Mouse (Mus musculus): ENCODE results near the gene Mitf.
A peak's percentile ranks its signal among the peaks of the same experiment; 100 is the strongest.

Mitf gene

DNA sequence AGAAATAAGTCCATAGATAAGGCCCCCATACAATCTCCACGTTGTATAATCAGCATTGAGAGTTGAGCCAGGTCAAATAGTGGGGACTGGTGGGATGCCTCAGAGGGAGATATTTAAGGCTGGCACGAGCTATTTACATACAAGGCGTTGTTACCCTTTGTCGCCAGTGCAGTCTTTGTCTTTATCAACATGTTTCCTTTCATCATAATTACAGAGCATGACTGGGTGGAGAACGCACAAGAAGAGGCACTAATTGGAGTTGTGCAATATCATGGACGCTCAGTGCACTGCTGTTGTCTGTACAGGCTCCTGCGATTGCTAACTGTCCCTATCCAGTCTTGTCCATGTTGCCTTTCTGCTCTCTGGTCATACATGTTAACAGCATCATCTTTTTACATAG is 15.0 kb downstream of the Mitf start:
- no peak for DNase-seq (ENCODE audit: low read depth, low spot score)

DNA sequence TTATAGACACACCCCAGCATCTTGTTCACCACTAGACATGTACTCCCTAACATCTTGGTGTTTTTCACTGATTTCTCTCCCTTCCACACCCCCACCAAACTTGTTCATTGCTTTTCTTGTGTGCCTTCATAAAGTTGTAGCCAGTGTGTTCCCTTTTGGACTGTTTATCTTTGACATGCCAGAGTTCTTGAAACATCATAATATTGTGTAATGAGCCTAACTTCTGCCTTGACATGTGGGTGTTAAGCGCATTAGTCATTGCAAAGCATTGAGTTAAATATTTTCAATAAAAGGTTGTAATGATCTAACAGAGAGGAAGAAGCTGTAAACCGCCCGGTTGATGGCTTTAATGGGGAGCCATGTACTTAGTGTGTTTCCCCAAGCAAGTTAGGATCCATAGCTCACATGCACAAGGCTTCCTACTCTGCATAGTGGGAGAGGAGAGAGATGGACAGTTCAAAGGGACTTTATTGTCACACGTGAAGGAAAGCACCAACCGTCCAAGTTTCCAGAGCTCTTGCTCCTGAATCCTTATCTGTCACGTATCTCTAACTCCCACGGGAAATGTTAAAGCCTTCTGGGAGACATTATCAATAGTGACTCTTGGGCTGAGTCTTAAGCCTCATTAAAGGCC is 19.9 kb downstream of the Mitf start:
- DNase-seq (ENCODE audit: low read depth, low spot score): no peak

- DNase-seq (ENCODE audit: low read depth, low spot score): no peak
Measured at GRCm38 (mm10) chr6:97828021-97828420, 21.2 kb downstream of the Mitf start.

GRCm38 (mm10) chr6:97828822-97829719 is 22.2 kb downstream of the Mitf start:
- DNase-seq (ENCODE audit: low read depth, low spot score): peak; percentile 36

DNA sequence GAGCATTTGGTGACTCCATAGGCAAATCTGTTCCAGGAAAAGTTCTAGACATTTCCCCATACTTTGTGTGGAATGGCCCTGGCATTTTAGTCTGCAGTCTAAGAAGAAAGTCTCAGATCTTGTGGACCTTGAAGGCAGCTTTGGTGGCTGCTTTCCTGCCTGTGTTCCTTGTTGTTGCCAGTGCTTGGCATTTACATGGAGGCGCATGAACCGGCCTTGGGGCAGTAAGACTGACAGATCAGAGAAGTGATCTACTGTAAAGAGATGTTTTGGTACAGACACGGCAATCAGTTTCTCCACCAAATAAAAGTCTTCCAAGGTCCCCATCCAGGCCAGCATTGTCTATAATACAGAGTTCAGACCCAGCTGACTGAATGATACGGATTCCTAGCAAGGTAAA is 25.6 kb downstream of the Mitf start:
- no peak for DNase-seq (ENCODE audit: low read depth, low spot score)

DNA sequence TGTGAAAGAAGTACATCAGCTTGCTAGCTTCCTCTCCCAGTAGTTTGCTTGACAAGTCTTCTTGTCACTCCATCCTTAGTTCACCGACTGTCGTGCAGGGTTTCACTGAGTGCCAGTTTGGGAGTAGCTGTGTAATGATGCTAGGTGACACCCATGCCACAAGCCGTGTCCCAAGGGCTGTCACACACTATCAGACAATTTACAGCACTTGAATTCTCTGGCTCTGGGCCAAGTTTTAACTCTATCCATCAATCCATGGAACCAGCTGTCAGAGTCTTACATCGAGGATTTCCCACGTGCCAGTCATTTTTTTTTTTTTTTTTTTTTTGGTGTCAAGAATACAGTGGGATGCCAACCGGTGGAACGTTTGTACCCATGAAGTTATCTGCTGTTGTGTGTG is 29.3 kb downstream of the Mitf start:
- DNase-seq (ENCODE audit: low read depth, low spot score): peak; percentile 71

DNA sequence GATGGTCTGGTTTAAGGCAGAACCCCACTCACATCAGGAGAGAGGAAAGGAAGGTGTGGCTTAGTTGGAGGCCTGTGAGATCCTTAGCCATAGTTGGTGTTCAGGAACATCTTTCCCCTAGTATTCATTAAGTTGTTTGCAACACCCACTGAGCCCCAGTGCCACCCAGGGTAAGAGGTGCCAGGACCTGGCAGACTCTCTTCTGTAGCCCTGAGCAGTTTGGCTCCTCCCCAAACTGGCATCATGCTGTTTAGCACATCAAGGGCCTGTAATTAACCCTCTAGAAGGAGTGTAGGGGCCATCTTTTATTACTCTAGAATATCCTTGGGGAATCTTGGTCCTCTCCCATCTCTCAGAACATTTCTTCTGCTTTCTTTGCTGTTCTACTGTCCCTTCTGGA is 30.9 kb downstream of the Mitf start:
- DNase-seq (ENCODE audit: low read depth, low spot score): no peak

GRCm38 (mm10) chr6:97839568-97839967 is 32.7 kb downstream of the Mitf start:
- DNase-seq (ENCODE audit: low read depth, low spot score): no peak

GRCm38 (mm10) chr6:97844112-97844511 is 37.3 kb downstream of the Mitf start:
- DNase-seq (ENCODE audit: low read depth, low spot score): no peak

DNA sequence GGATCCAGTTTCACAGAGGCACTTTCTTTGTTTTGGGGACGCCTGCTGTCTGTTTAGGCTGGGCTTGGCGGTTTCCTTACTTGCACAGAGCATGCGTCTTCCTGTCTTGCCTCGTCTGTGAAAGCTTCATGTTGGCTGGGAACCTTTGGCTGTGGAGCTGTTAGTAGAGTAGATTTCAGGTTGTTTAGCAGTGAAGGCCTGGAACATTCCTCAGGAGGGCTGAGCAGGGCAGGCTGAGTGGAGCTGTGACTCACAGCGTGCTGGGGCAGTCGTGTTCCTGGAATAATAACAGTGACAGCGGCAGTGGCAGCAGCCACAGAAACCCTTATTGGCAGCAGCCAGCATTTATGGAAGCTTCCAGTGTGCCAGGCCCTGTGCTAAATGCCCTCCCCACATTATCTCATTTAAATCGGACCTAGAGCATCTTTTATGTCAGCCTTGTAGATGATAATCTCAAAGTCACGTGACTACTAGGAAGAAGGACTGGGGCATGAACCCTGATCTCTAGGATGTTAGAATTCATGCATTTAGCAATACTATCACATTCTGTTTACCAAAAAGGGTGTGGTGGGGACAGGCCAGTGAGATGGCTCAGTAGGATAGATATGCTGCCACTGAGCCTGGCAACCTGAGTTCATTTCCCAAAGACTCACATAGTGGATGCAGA is 41.5 kb downstream of the Mitf start:
- DNase-seq (ENCODE audit: low read depth, low spot score): peak; percentile 57

- DNase-seq (ENCODE audit: low read depth, low spot score): no peak
Measured at GRCm38 (mm10) chr6:97854236-97854635, 47.4 kb downstream of the Mitf start.

GRCm38 (mm10) chr6:97855420-97856170 is 48.7 kb downstream of the Mitf start:
- peak; percentile 70 for DNase-seq (ENCODE audit: low read depth, low spot score)

DNA sequence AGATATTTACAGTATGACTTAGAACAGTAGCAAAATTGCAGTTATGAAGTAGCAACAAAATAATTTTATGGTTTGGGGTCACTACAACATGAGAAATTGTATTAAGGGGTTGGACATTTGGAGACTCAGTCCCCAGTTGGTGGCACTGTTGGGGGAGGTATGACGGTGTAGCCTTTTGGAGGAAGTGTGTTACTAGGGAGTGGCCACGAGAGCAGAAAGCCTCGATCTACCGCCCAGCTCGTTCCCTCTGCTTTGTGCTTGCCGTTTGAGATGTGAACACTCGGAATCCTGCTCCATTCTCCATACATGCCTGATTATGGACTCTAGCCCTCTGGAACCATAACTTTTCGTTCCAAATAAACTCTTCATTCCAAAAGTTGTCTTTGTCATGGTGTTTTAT is 49.6 kb downstream of the Mitf start:
- no peak for DNase-seq (ENCODE audit: low read depth, low spot score)

- no peak for DNase-seq (ENCODE audit: low read depth, low spot score)
Measured at GRCm38 (mm10) chr6:97857690-97858089, 50.8 kb downstream of the Mitf start.

DNA sequence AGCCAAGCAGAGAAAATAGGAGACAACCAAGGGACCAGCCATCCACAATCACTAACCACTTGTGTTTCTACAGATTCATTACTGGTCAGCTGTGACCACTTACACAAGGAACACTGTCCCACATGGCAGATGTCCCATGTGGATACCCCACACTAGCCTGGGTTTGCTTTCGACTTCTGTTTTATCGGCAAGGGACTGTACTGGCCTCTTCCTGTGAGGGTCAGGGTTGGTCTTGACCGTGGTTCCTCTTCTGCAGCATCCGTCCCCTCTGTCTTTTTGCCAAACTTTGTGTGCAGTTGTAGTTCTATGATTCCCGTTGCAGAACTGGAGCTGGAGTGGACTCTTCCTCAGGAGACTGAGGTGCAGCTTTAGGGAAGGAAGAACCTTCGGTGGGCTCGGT is 59.7 kb downstream of the Mitf start:
- DNase-seq (ENCODE audit: low read depth, low spot score): no peak

- DNase-seq (ENCODE audit: low read depth, low spot score): no peak
Measured at GRCm38 (mm10) chr6:97868005-97868404, 61.2 kb downstream of the Mitf start.

GRCm38 (mm10) chr6:97869953-97870352 is 63.1 kb downstream of the Mitf start:
- DNase-seq (ENCODE audit: low read depth, low spot score): no peak

DNA sequence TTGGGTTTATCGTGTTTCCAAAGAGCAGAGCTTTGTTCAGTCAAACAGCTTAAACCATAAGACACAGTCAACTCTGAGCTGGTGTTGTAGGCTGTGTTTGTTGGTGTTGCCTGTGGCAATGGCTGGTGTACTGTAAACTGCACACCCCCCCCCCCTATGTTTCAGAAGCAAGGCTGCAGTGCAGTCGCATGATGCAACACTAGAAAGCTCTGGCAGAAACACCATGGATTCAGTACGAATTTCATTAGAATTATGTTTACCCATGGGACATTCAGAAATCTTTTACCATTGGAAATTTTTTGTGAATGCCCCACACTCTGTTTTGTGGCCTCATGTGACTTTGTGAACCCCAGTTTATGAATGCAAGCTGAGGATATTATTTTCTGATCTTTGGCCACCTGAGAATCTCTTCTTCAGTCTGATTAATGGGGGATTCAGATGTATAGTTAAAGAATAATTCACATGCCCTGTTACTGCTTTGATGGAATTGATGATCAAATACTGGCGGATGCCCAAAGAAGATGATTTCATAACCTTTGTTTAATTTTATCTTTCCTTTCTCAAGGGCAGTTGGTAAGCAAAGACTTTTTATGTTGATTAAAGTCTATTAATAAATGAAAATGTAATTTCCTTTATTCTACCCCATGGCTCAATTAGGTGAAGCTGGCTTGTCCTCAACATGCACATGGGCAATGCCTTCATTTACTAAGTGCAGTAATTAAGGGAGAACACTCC is 64.6 kb downstream of the Mitf start:
- DNase-seq (ENCODE audit: low read depth, low spot score): no peak

DNA sequence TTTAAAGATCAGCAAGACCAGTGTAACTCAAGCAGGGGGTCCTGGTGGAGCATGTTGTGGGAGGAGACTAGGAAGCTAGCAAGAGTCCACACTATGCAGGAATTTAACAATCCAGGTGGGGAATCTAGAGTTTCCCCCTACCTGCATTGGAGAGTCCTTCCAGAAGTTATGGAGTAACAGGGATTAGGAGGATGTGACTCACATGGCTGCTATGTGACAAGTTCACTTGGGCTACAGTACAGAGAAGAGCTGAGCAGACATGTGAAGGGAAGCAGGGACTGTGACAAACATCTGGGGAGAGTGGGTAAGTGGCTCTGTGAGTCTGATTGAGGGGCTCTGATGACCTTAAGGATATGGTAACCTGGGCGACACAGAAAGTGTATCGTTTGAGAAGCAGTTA is 66.2 kb downstream of the Mitf start:
- no peak for DNase-seq (ENCODE audit: low read depth, low spot score)

DNA sequence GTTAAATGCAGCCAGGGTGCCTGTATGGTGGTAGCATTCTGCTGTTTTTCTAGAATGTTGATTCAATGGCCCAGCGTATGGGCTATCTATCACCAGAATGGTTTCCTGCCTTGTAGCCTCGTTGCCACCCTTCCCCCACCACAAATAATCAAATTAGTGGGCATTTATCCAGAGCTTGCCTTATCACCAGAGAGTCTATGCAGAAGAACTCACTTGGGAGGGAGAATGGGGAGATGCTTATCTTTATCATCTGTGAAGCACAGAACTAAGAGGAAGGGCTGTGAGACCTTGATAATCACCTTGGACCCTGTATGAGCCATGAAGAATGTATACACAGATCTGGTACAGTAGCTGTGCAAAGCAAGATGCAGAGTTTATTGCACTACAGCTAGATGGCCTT is 70.1 kb downstream of the Mitf start:
- no peak for DNase-seq (ENCODE audit: low read depth, low spot score)

DNA sequence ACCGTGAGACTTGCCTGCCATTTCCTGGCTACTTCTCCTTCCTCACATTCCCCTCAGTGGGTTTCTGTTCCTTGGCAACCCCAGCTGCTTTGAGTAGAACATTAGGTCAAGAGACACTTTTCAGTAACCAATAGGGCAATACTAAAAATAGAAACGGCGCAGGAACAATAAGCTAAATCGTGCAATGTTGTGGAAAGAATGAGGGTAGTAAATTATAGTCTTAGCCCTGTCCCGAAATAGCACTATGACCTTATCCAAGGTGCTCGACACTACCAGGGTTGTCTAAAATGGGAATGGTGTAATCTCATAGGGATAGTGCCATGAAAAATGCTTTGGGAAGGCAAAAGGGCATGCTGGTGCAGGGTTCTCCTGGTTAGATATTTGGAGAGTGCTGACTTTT is 70.6 kb downstream of the Mitf start:
- peak; percentile 47 for DNase-seq (ENCODE audit: low read depth, low spot score)

Data from skeletal muscle tissue, adult 2 months (tissue).